Mouse (Mus musculus): ENCODE results near the gene Saa1. TPM values are rescaled to one million over a fixed set of nuclear protein-coding genes. Genes with fewer than 3 reads are reported as not detected.
"Not testable (repeated sequence)": the region's sequence is repeated elsewhere in the genome, so short reads cannot be mapped to it uniquely, and the experiment has no call there.

Saa1 gene
- polyA plus RNA-seq, 1 experiment from 2014 or later, result 0.69 TPM

GRCm38 (mm10) chr7:46762601-46763000 lies 19.8 kb upstream of the Saa1 start:
- TF ChIP-seq CTCF (IDR thresholded peaks at IDR 0.05) (no peak), EP300 (IDR thresholded peaks at IDR 0.05) (no peak)
- Histone ChIP-seq H3K27ac (ENCODE audit: low read length) (no peak overlapping the region), H3K9me3 (ENCODE audit: low read length) (no peaks in the 10 kb centered on the region), H3K36me3 (ENCODE audit: insufficient read depth, low read length) (peaks cover 17% of the 10 kb centered on the region; the same call in 1 of the 2 replicates), H3K4me3 (ENCODE audit: low read depth, low read length) (no peak overlapping the region), H3K27me3 (replicated peaks; ENCODE audit: insufficient read depth, low read length) (no peaks in the 10 kb centered on the region), H3K4me2 (replicated peaks; ENCODE audit: low read depth, low read length) (no peak overlapping the region), H3K4me1 (ENCODE audit: insufficient read depth, low read depth, low read length) (no peaks in the 10 kb centered on the region), H3K9ac (replicated peaks; ENCODE audit: low read depth) (no peak overlapping the region)
- WGBS, result 94% methylated on average over 5 of the region's 5 CpGs
- DNase-seq (ENCODE audit: low spot score) (no peak), ATAC-seq (no peak)

GRCm38 (mm10) chr7:46761049-46761795 lies 18.4 kb upstream of the Saa1 start:
- Histone ChIP-seq H3K4me2 (replicated peaks; ENCODE audit: low read depth, low read length) (no peak overlapping the region), H3K27me3 (replicated peaks; ENCODE audit: insufficient read depth, low read length) (no peaks in the 10 kb centered on the region), H3K36me3 (ENCODE audit: insufficient read depth, low read length) (peaks cover 17% of the 10 kb centered on the region; the same call in 1 of the 2 replicates), H3K4me3 (ENCODE audit: low read depth, low read length) (no peak overlapping the region), H3K9me3 (ENCODE audit: low read length) (no peaks in the 10 kb centered on the region), H3K27ac (ENCODE audit: low read length) (no peak overlapping the region), H3K9ac (replicated peaks; ENCODE audit: low read depth) (no peak overlapping the region), H3K4me1 (ENCODE audit: insufficient read depth, low read depth, low read length) (no peaks in the 10 kb centered on the region)
- no peak for ATAC-seq
- no peak for DNase-seq (ENCODE audit: low spot score)
- 80% methylated on average over 11 of the region's 11 CpGs for WGBS
- no peak for TF ChIP-seq CTCF (IDR thresholded peaks at IDR 0.05)
- no peak for TF ChIP-seq EP300 (IDR thresholded peaks at IDR 0.05)

GRCm38 (mm10) chr7:46751490-46751889 lies 8.7 kb upstream of the Saa1 start, which contains the start of gene Saa2:
TSS of gene Saa2 (plus strand) at chr7:46751790.
- WGBS, result 47% methylated on average over 2 of the region's 3 CpGs
- Histone ChIP-seq H3K27me3 (replicated peaks; ENCODE audit: insufficient read depth, low read length) (no peaks in the 10 kb centered on the region), H3K27ac (ENCODE audit: low read length) (no peak within 1 kb of the TSS), H3K4me2 (replicated peaks; ENCODE audit: low read depth, low read length) (no peak within 1 kb of the TSS), H3K36me3 (ENCODE audit: insufficient read depth, low read length) (no peaks in the 10 kb centered on the region), H3K9ac (replicated peaks; ENCODE audit: low read depth) (no peak within 1 kb of the TSS), H3K9me3 (ENCODE audit: low read length) (no peaks in the 10 kb centered on the region), H3K4me1 (ENCODE audit: insufficient read depth, low read depth, low read length) (no peaks in the 10 kb centered on the region; the same call in 1 of the 2 replicates), H3K4me3 (ENCODE audit: low read depth, low read length) (no peak within 1 kb of the TSS)
- no peak for DNase-seq (ENCODE audit: low spot score)
- TF ChIP-seq CTCF (IDR thresholded peaks at IDR 0.05), result no peak
- no peak for TF ChIP-seq EP300 (IDR thresholded peaks at IDR 0.05)
- ATAC-seq, result no peak

GRCm38 (mm10) chr7:46748459-46748858 lies 5.7 kb upstream of the Saa1 start:
- Histone ChIP-seq H3K36me3 (ENCODE audit: insufficient read depth, low read length) (no peaks in the 10 kb centered on the region), H3K27ac (ENCODE audit: low read length) (no peak overlapping the region), H3K9me3 (ENCODE audit: low read length) (no peaks in the 10 kb centered on the region), H3K4me2 (replicated peaks; ENCODE audit: low read depth, low read length) (no peak overlapping the region), H3K4me3 (ENCODE audit: low read depth, low read length) (no peak overlapping the region), H3K4me1 (ENCODE audit: insufficient read depth, low read depth, low read length) (no peaks in the 10 kb centered on the region; the same call in 1 of the 2 replicates), H3K9ac (replicated peaks; ENCODE audit: low read depth) (no peak overlapping the region), H3K27me3 (replicated peaks; ENCODE audit: insufficient read depth, low read length) (no peaks in the 10 kb centered on the region)
- ATAC-seq, result peak; percentile 17; the same call in 1 of the 2 replicates
- WGBS, result 53% methylated on average over 3 of the region's 3 CpGs
- 0 out of 2 replicates have a peak, but pooled peaks have one; percentile 26 for TF ChIP-seq EP300 (IDR thresholded peaks at IDR 0.05)
- TF ChIP-seq CTCF (IDR thresholded peaks at IDR 0.05), result no peak
- peak; percentile 64 for DNase-seq (ENCODE audit: low spot score)

- 0 out of 2 replicates have a peak overlapping the region, but pooled peaks have one; percentile 1 for H3K27ac ChIP-seq (ENCODE audit: low read length)
- H3K4me2 ChIP-seq (replicated peaks; ENCODE audit: low read depth, low read length), result no peak overlapping the region
- DNase-seq (ENCODE audit: low spot score) (peak; percentile 60), ATAC-seq (peak; percentile 62)
- H3K9me3 ChIP-seq (ENCODE audit: low read length), result no peaks in the 10 kb centered on the region
- no peak overlapping the region for H3K4me3 ChIP-seq (ENCODE audit: low read depth, low read length)
- WGBS, result 69% methylated on average over 7 of the region's 7 CpGs
- H3K36me3 ChIP-seq (ENCODE audit: insufficient read depth, low read length), result no peaks in the 10 kb centered on the region
- no peak overlapping the region for H3K9ac ChIP-seq (replicated peaks; ENCODE audit: low read depth)
- no peaks in the 10 kb centered on the region for H3K27me3 ChIP-seq (replicated peaks; ENCODE audit: insufficient read depth, low read length)
- TF ChIP-seq EP300 (IDR thresholded peaks at IDR 0.05) (no peak), CTCF (IDR thresholded peaks at IDR 0.05) (no peak)
- no peaks in the 10 kb centered on the region; the same call in 1 of the 2 replicates for H3K4me1 ChIP-seq (ENCODE audit: insufficient read depth, low read depth, low read length)
Observed at GRCm38 (mm10) chr7:46746381-46746780, 3.6 kb upstream of the Saa1 start.

- WGBS, result 48% methylated on average over 3 of the region's 3 CpGs
- Histone ChIP-seq H3K4me2 (replicated peaks; ENCODE audit: low read depth, low read length) (no peak overlapping the region), H3K4me1 (ENCODE audit: insufficient read depth, low read depth, low read length) (no peaks in the 10 kb centered on the region; the same call in 1 of the 2 replicates), H3K9me3 (ENCODE audit: low read length) (no peaks in the 10 kb centered on the region), H3K27ac (ENCODE audit: low read length) (no peak overlapping the region), H3K36me3 (ENCODE audit: insufficient read depth, low read length) (no peaks in the 10 kb centered on the region), H3K9ac (replicated peaks; ENCODE audit: low read depth) (no peak overlapping the region), H3K27me3 (replicated peaks; ENCODE audit: insufficient read depth, low read length) (no peaks in the 10 kb centered on the region), H3K4me3 (ENCODE audit: low read depth, low read length) (no peak overlapping the region)
- ATAC-seq (peak; percentile 53), DNase-seq (ENCODE audit: low spot score) (peak; percentile 36)
- no peak for TF ChIP-seq EP300 (IDR thresholded peaks at IDR 0.05)
- TF ChIP-seq CTCF (IDR thresholded peaks at IDR 0.05), result no peak
Observed at GRCm38 (mm10) chr7:46745816-46746215, 3.0 kb upstream of the Saa1 start.

- WGBS, result 70% methylated on average over 5 of the region's 5 CpGs
Observed at GRCm38 (mm10) chr7:46740041-46740440, 2.7 kb downstream of the Saa1 start.

More at GRCm38 (mm10) chr7:46740041-46740440, 2.7 kb downstream of the Saa1 start:
- not testable (repeated sequence) for ATAC-seq; DNase-seq (ENCODE audit: low spot score); H3K36me3 ChIP-seq (ENCODE audit: insufficient read depth, low read length); H3K4me2 ChIP-seq (replicated peaks; ENCODE audit: low read depth, low read length); H3K27ac ChIP-seq (ENCODE audit: low read length); H3K4me1 ChIP-seq (ENCODE audit: insufficient read depth, low read depth, low read length); H3K9ac ChIP-seq (replicated peaks; ENCODE audit: low read depth); H3K9me3 ChIP-seq (ENCODE audit: low read length); H3K4me3 ChIP-seq (ENCODE audit: low read depth, low read length); H3K27me3 ChIP-seq (replicated peaks; ENCODE audit: insufficient read depth, low read length)

Measured in lung, postnatal 0 days (tissue).